Mouse (Mus musculus): ENCODE measurements around the gene Armc7. TPM values are rescaled to one million over a fixed set of nuclear protein-coding genes. Genes with fewer than 3 reads are reported as not detected.
"Not testable (repeated sequence)": the region's sequence is repeated elsewhere in the genome, so short reads cannot be mapped to it uniquely, and the experiment has no call there.

Gene Armc7
- polyA plus RNA-seq, 2 experiments, result 7.5 to 8.5 TPM

DNA sequence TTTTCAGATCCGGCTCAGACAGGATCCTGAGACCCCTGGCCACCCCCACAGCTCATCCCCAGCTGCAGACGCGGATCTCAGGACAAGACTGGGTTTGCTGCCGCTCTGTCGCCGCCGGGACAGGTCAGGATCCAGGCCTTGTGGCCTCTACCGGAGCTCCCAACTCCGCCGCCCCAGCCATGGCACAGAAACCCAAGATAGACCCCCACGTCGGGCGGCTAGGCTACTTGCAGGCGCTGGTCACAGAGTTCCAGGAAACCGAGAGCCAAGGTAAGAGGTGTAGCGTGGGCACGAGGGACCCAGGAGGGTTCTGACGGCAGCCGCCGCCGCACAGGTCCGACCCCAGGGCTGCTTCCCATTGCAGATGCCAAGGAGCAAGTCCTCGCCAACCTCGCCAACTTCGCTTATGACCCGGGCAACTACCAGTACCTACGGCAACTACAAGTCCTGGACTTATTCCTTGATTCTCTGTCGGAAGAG is 331 bp downstream of the Armc7 start:
- 4% methylated on average over 28 of the region's 28 CpGs for WGBS

DNA sequence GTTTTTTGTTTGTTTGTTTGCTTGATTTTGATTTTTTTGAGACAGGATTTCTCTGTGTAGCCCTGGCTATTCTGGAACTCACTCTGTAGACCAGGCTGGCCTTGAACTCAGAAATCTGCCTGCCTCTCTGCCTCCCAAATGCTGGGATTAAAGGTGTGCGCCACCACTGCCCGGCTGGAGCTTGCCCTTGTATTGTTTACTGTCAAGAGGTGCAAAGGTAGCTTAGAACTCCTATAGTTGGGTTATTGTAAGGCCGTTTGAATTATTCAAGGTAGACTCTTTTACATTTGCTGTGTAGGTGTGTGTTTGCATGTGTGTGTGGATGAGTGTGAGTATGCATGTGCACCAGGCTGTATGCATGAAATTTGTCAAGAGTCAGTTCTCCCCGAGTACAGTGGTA is 1.2 kb downstream of the Armc7 start:
- not testable (repeated sequence) for H3K9ac ChIP-seq (ENCODE audit: low read depth, low read length, severe bottlenecking); H3K9me3 ChIP-seq (ENCODE audit: control insufficient read depth, low read length); H3K4me1 ChIP-seq (ENCODE audit: control insufficient read depth, insufficient read depth, low read length); H3K4me3 ChIP-seq (replicated peaks; ENCODE audit: low read length); ATAC-seq (ENCODE audit: low FRiP score, low read depth); H3K27ac ChIP-seq (replicated peaks; ENCODE audit: low read depth, low read length); H3K27me3 ChIP-seq (ENCODE audit: control insufficient read depth, insufficient read depth, low read length); H3K36me3 ChIP-seq (ENCODE audit: control insufficient read depth, insufficient read depth, low read length); DNase-seq (ENCODE audit: low spot score)
- WGBS, result 75% methylated on average over 4 of the region's 4 CpGs
- H3K4me2 ChIP-seq (replicated peaks; ENCODE audit: low read depth, low read length, severe bottlenecking), result peak overlapping the region; percentile 92

More for the DNA sequence above, 331 bp downstream of the Armc7 start:
- Histone ChIP-seq H3K9ac (ENCODE audit: low read depth, low read length, severe bottlenecking) (peak overlapping the region; percentile 77), H3K36me3 (ENCODE audit: control insufficient read depth, insufficient read depth, low read length) (no peaks in the 10 kb centered on the region), H3K27me3 (ENCODE audit: control insufficient read depth, insufficient read depth, low read length) (no peaks in the 10 kb centered on the region), H3K27ac (replicated peaks; ENCODE audit: low read depth, low read length) (no peak overlapping the region), H3K4me3 (replicated peaks; ENCODE audit: low read length) (peak overlapping the region; percentile 86), H3K4me2 (replicated peaks; ENCODE audit: low read depth, low read length, severe bottlenecking) (peak overlapping the region; percentile 92), H3K4me1 (ENCODE audit: control insufficient read depth, insufficient read depth, low read length) (peaks cover 9% of the 10 kb centered on the region; the same call in 1 of the 2 replicates), H3K9me3 (ENCODE audit: control insufficient read depth, low read length) (no peaks in the 10 kb centered on the region)
- ATAC-seq (ENCODE audit: low FRiP score, low read depth), result no peak
- no peak for DNase-seq (ENCODE audit: low spot score)
- no peak for TF ChIP-seq POLR2A (IDR thresholded peaks at IDR 0.05; ENCODE audit: borderline replicate concordance, extremely low read depth, insufficient read depth, insufficient read length)

- ATAC-seq (ENCODE audit: low FRiP score, low read depth); H3K4me2 ChIP-seq (replicated peaks; ENCODE audit: low read depth, low read length, severe bottlenecking): not testable (repeated sequence)
Measured at GRCm38 (mm10) chr11:115477388-115477787, 1.9 kb downstream of the Armc7 start.

DNA sequence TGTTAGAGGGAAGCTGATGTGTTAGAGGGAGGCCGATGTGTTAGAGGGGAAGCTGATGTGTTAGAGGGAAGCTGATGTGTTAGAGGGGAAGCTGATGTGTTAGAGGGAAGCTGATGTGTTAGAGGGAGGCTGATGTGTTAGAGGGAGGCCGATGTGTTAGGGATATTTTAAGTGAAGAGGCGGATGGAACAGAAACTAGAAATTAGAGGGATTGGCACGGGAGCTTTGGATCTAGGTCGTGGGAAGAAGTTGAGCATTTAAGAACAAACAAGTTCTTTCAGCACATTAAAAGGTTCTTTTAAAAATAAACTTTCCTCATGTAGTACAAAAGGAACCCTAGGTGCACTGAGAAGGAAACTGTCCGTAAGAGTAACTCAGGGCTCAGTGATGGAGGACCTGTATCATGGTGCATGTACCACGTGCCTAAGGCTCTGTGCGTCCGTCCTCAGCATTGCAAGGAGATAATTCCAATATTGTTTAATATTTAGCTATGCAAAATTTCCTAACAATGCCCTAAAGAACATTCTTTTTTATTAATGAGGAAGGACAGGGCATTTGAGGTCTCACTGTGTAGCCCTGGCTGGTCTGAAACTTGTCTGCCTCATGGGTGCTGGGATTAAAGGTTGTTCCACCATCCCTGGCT is 3.0 kb downstream of the Armc7 start:
- Histone ChIP-seq H3K4me3 (replicated peaks; ENCODE audit: low read length) (no peak overlapping the region), H3K27ac (replicated peaks; ENCODE audit: low read depth, low read length) (no peak overlapping the region), H3K4me1 (ENCODE audit: control insufficient read depth, insufficient read depth, low read length) (peaks cover 8% of the 10 kb centered on the region; the same call in 1 of the 2 replicates), H3K9ac (ENCODE audit: low read depth, low read length, severe bottlenecking) (no peak overlapping the region), H3K4me2 (replicated peaks; ENCODE audit: low read depth, low read length, severe bottlenecking) (no peak overlapping the region), H3K9me3 (ENCODE audit: control insufficient read depth, low read length) (no peaks in the 10 kb centered on the region), H3K27me3 (ENCODE audit: control insufficient read depth, insufficient read depth, low read length) (no peaks in the 10 kb centered on the region), H3K36me3 (ENCODE audit: control insufficient read depth, insufficient read depth, low read length) (no peaks in the 10 kb centered on the region)
- TF ChIP-seq POLR2A (IDR thresholded peaks at IDR 0.05; ENCODE audit: borderline replicate concordance, extremely low read depth, insufficient read depth, insufficient read length), result no peak
- ATAC-seq (ENCODE audit: low FRiP score, low read depth) (no peak), DNase-seq (ENCODE audit: low spot score) (no peak)
- WGBS, result 86% methylated on average over 9 of the region's 9 CpGs

More at GRCm38 (mm10) chr11:115477388-115477787, 1.9 kb downstream of the Armc7 start:
- H3K27me3 ChIP-seq (ENCODE audit: control insufficient read depth, insufficient read depth, low read length); H3K4me1 ChIP-seq (ENCODE audit: control insufficient read depth, insufficient read depth, low read length); H3K36me3 ChIP-seq (ENCODE audit: control insufficient read depth, insufficient read depth, low read length); DNase-seq (ENCODE audit: low spot score); H3K9me3 ChIP-seq (ENCODE audit: control insufficient read depth, low read length); H3K4me3 ChIP-seq (replicated peaks; ENCODE audit: low read length); H3K27ac ChIP-seq (replicated peaks; ENCODE audit: low read depth, low read length): not testable (repeated sequence)
- WGBS, result 84% methylated on average over 7 of the region's 7 CpGs
- 0 out of 2 replicates have a peak overlapping the region, but pooled peaks have one; percentile 16 for H3K9ac ChIP-seq (ENCODE audit: low read depth, low read length, severe bottlenecking)

- 84% methylated on average over 6 of the region's 6 CpGs for WGBS
- ATAC-seq (ENCODE audit: low FRiP score, low read depth) (no peak), DNase-seq (ENCODE audit: low spot score) (no peak)
- Histone ChIP-seq H3K4me2 (replicated peaks; ENCODE audit: low read depth, low read length, severe bottlenecking) (no peak overlapping the region), H3K9me3 (ENCODE audit: control insufficient read depth, low read length) (no peaks in the 10 kb centered on the region), H3K27me3 (ENCODE audit: control insufficient read depth, insufficient read depth, low read length) (no peaks in the 10 kb centered on the region), H3K4me3 (replicated peaks; ENCODE audit: low read length) (no peak overlapping the region), H3K27ac (replicated peaks; ENCODE audit: low read depth, low read length) (no peak overlapping the region), H3K4me1 (ENCODE audit: control insufficient read depth, insufficient read depth, low read length) (no peaks in the 10 kb centered on the region), H3K36me3 (ENCODE audit: control insufficient read depth, insufficient read depth, low read length) (no peaks in the 10 kb centered on the region), H3K9ac (ENCODE audit: low read depth, low read length, severe bottlenecking) (no peak overlapping the region)
- TF ChIP-seq POLR2A (IDR thresholded peaks at IDR 0.05; ENCODE audit: borderline replicate concordance, extremely low read depth, insufficient read depth, insufficient read length), result no peak
Measured at GRCm38 (mm10) chr11:115481553-115482259, 6.2 kb downstream of the Armc7 start.

Data from limb, embryonic 14.5 days (tissue).